Mouse (Mus musculus) forebrain, embryonic 10.5 days (tissue): ENCODE measurements around the gene Rabep2. TPM values are rescaled to one million over a fixed set of nuclear protein-coding genes. Genes with fewer than 3 reads are reported as not detected.
A peak's percentile ranks its signal among the peaks of the same experiment; 100 is the strongest.
"Not testable (repeated sequence)": the region's sequence is repeated elsewhere in the genome, so short reads cannot be mapped to it uniquely, and the experiment has no call there.

Experiments
- DNase-seq: peaks from one replicate; pipeline ENCODE4 v3.0.0-alpha.2; 2017; ENCODE audit warnings: low spot score; ENCODE audit errors: extremely low spot score
- H3K27ac ChIP-seq: fragments of 300-500 bp; sonication (generic); 2 replicates; pipeline ENCODE4 v1.5.1; 2016; ENCODE audit warnings: mild to moderate bottlenecking
- H3K27me3 ChIP-seq: fragments of 300-500 bp; sonication (generic); 2 replicates; pipeline ENCODE4 v1.6.1; 2016; ENCODE audit warnings: mild to moderate bottlenecking; ENCODE audit not compliant: poor library complexity, severe bottlenecking
- H3K36me3 ChIP-seq: fragments of 300-500 bp; sonication (generic); replicated peaks from 2 replicates; pipeline ENCODE4 v1.6.1; 2016; ENCODE audit warnings: mild to moderate bottlenecking, moderate library complexity
- H3K4me1 ChIP-seq: fragments of 300-500 bp; sonication (generic); 2 replicates; pipeline ENCODE4 v1.6.1; 2016
- H3K4me3 ChIP-seq: fragments of 300-500 bp; sonication (generic); 2 replicates; pipeline ENCODE4 v1.5.1; 2016; ENCODE audit warnings: mild to moderate bottlenecking, moderate library complexity
- H3K9me3 ChIP-seq: fragments of 300-500 bp; sonication (generic); 2 replicates; pipeline ENCODE4 v1.6.1; 2016; ENCODE audit warnings: mild to moderate bottlenecking, moderate library complexity
- WGBS: fragments of 180-500 bp; shearing (Covaris S2); methylation state at CpG from one replicate; pipeline ENCODE4 v1.1.7; 2016; 5-methylcytosine and 5-hydroxymethylcytosine counted together
- polyA plus RNA-seq: library from polyadenylated mRNA; unstranded; fragments of >200 nt; fragmentation: Nextera tagmentation; extraction: Ambion mirVana; gene quantifications from 2 replicates; pipeline ENCODE4 v1.2.1, GENCODE M21; 2016

Gene Rabep2
- polyA plus RNA-seq, 1 experiment from 2014 or later = 24.8 TPM

- Histone ChIP-seq H3K9me3 (no peaks in the 10 kb centered on the region), H3K36me3 (peaks cover 82% of the 10 kb centered on the region), H3K4me1 (peaks cover 16% of the 10 kb centered on the region), H3K27me3 (no peaks in the 10 kb centered on the region), H3K4me3 (no peak overlapping the region), H3K27ac (no peak overlapping the region)
- no peak for DNase-seq
- WGBS = 84% methylated on average over 6 of the region's 6 CpGs
Measured at GRCm38 (mm10) chr7:126470077-126470476, 41.5 kb downstream of the Rabep2 start.

GRCm38 (mm10) chr7:126471361-126471760 is 42.8 kb downstream of the Rabep2 start:
- Histone ChIP-seq H3K4me3 (no peak overlapping the region), H3K36me3 (peaks cover 72% of the 10 kb centered on the region), H3K4me1 (peaks cover 27% of the 10 kb centered on the region), H3K27ac (no peak overlapping the region), H3K9me3 (no peaks in the 10 kb centered on the region), H3K27me3 (no peaks in the 10 kb centered on the region)
- no peak for DNase-seq
- WGBS = 93% methylated on average over 5 of the region's 5 CpGs

- H3K27me3 ChIP-seq = no peaks in the 10 kb centered on the region
- no peak overlapping the region for H3K27ac ChIP-seq
- H3K4me1 ChIP-seq = peaks cover 27% of the 10 kb centered on the region
- 92% methylated on average over 4 of the region's 4 CpGs for WGBS
- no peaks in the 10 kb centered on the region for H3K9me3 ChIP-seq
- no peak for DNase-seq
- H3K4me3 ChIP-seq = no peak overlapping the region
- peaks cover 67% of the 10 kb centered on the region for H3K36me3 ChIP-seq
Measured at GRCm38 (mm10) chr7:126471853-126472252, 43.3 kb downstream of the Rabep2 start.

- WGBS = 88% methylated on average over 13 of the region's 13 CpGs
- no peaks in the 10 kb centered on the region for H3K27me3 ChIP-seq
- H3K27ac ChIP-seq = no peak overlapping the region
- H3K4me3 ChIP-seq = no peak overlapping the region
- no peaks in the 10 kb centered on the region for H3K9me3 ChIP-seq
- DNase-seq = no peak
- peaks cover 62% of the 10 kb centered on the region for H3K36me3 ChIP-seq
- H3K4me1 ChIP-seq = peaks cover 27% of the 10 kb centered on the region
Measured at GRCm38 (mm10) chr7:126472306-126472705, 43.7 kb downstream of the Rabep2 start.

- peaks cover 58% of the 10 kb centered on the region for H3K36me3 ChIP-seq
- no peaks in the 10 kb centered on the region for H3K9me3 ChIP-seq
- H3K27ac ChIP-seq = no peak overlapping the region
Measured at GRCm38 (mm10) chr7:126472713-126473112, 44.2 kb downstream of the Rabep2 start.

GRCm38 (mm10) chr7:126473470-126474086 is 45.0 kb downstream of the Rabep2 start:
- H3K27me3 ChIP-seq = no peaks in the 10 kb centered on the region
- DNase-seq = no peak
- no peak overlapping the region for H3K27ac ChIP-seq
- peaks cover 27% of the 10 kb centered on the region for H3K4me1 ChIP-seq
- 94% methylated on average over 9 of the region's 9 CpGs for WGBS
- peaks cover 49% of the 10 kb centered on the region for H3K36me3 ChIP-seq
- H3K9me3 ChIP-seq = no peaks in the 10 kb centered on the region
- H3K4me3 ChIP-seq = peak overlapping the region; percentile 78

More at GRCm38 (mm10) chr7:126472713-126473112, 44.2 kb downstream of the Rabep2 start:
- peaks cover 27% of the 10 kb centered on the region for H3K4me1 ChIP-seq
- no peaks in the 10 kb centered on the region for H3K27me3 ChIP-seq
- 94% methylated on average over 16 of the region's 16 CpGs for WGBS
- peak overlapping the region; percentile 18; the same call in 1 of the 2 replicates for H3K4me3 ChIP-seq
- no peak for DNase-seq

- WGBS = 3% methylated on average over 27 of the region's 27 CpGs
- no peak for DNase-seq
- H3K36me3 ChIP-seq = peaks cover 40% of the 10 kb centered on the region
- H3K9me3 ChIP-seq = no peaks in the 10 kb centered on the region
- H3K27ac ChIP-seq = peak overlapping the region; percentile 97
- H3K4me1 ChIP-seq = peaks cover 27% of the 10 kb centered on the region
- no peaks in the 10 kb centered on the region for H3K27me3 ChIP-seq
- peak overlapping the region; percentile 78 for H3K4me3 ChIP-seq
Measured at GRCm38 (mm10) chr7:126474486-126474955, 46.0 kb downstream of the Rabep2 start.

- Histone ChIP-seq H3K36me3 (peaks cover 34% of the 10 kb centered on the region), H3K27ac (peak within 1 kb of the TSS; percentile 97), H3K27me3 (no peaks in the 10 kb centered on the region), H3K9me3 (no peaks in the 10 kb centered on the region), H3K4me1 (peaks cover 27% of the 10 kb centered on the region), H3K4me3 (peak within 1 kb of the TSS; percentile 78)
- peak; percentile 90 for DNase-seq
- under 1% methylated on average over 53 of the region's 53 CpGs for WGBS
Measured at GRCm38 (mm10) chr7:126474993-126475581, 46.5 kb downstream of the Rabep2 start, which contains the start of gene Sh2b1. Gene Sh2b1, minus strand, starts transcription at chr7:126475424.

GRCm38 (mm10) chr7:126481699-126482098 is 53.1 kb downstream of the Rabep2 start:
- WGBS = 25% methylated on average over 5 of the region's 5 CpGs
- H3K36me3 ChIP-seq = no peaks in the 10 kb centered on the region

GRCm38 (mm10) chr7:126482392-126482871 is 53.9 kb downstream of the Rabep2 start:
- WGBS = under 1% methylated on average over 23 of the region's 23 CpGs
- no peaks in the 10 kb centered on the region for H3K27me3 ChIP-seq
- peak overlapping the region; percentile 46 for H3K4me3 ChIP-seq
- H3K36me3 ChIP-seq = no peaks in the 10 kb centered on the region
- DNase-seq = peak; percentile 88
- H3K27ac ChIP-seq = peak overlapping the region; percentile 70
- H3K4me1 ChIP-seq = peaks cover 22% of the 10 kb centered on the region
- H3K9me3 ChIP-seq = 0 out of 2 replicates have a peak, but pooled peaks cover 4% of the 10 kb centered on the region

More at GRCm38 (mm10) chr7:126481699-126482098, 53.1 kb downstream of the Rabep2 start:
- H3K4me1 ChIP-seq = peaks cover 17% of the 10 kb centered on the region
- H3K27me3 ChIP-seq = no peaks in the 10 kb centered on the region
- DNase-seq = no peak
- H3K27ac ChIP-seq = no peak overlapping the region; the same call in 1 of the 2 replicates
- H3K9me3 ChIP-seq = 0 out of 2 replicates have a peak, but pooled peaks cover 4% of the 10 kb centered on the region
- peak overlapping the region; percentile 46 for H3K4me3 ChIP-seq

- peak; percentile 99 for DNase-seq
- peaks cover 32% of the 10 kb centered on the region for H3K4me1 ChIP-seq
- peak within 1 kb of the TSS; percentile 86 for H3K27ac ChIP-seq
- H3K4me3 ChIP-seq = peak within 1 kb of the TSS; percentile 64
- H3K9me3 ChIP-seq = no peaks in the 10 kb centered on the region
- under 1% methylated on average over 32 of the region's 32 CpGs for WGBS
- peaks cover 36% of the 10 kb centered on the region for H3K36me3 ChIP-seq
- no peaks in the 10 kb centered on the region for H3K27me3 ChIP-seq
Measured at GRCm38 (mm10) chr7:126487052-126487483, 58.5 kb downstream of the Rabep2 start, which contains the start of gene Tufm. Gene Tufm, plus strand, starts transcription at chr7:126487361.

- H3K27ac ChIP-seq = peak overlapping the region; percentile 86
- peak overlapping the region; percentile 64 for H3K4me3 ChIP-seq
- 21% methylated on average over 25 of the region's 25 CpGs for WGBS
- not testable (repeated sequence) for H3K9me3 ChIP-seq, H3K27me3 ChIP-seq, DNase-seq
- peaks cover 44% of the 10 kb centered on the region for H3K36me3 ChIP-seq
- peaks cover 25% of the 10 kb centered on the region for H3K4me1 ChIP-seq
Measured at GRCm38 (mm10) chr7:126487617-126488385, 59.2 kb downstream of the Rabep2 start.
